ENCODE assay signal across 28 mouse cellular contexts in the genomic region with DNA sequence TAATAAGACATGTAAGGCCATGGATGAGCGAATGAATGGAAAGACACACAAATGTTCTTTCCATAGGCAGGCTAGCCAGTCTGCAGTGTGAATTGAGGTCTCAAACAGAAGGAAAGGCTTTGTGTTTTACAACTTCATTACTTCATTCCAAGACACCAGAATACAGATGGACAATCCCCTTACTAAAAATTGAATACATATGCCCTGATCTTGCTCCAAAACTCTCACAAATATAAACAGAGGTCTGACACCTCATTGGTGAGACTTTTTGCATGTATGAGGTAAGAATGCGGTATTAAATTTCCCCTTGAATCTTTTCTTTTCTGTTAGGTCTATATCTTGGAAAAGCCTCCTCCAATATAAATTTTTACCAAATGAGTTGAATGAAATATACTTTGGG.
"Had no signal": no experiment of that assay in that cellular context is flagged by ENCODE, and none has a peak within 500 bp of the region (broad histone marks: within the 10 kb centered on the region; RNA-seq: fewer than 3 reads in every experiment).

No protein-coding gene starts in this region.

- H3K4me3 ChIP-seq: embryonic facial prominence, embryonic 12.5 days; embryonic facial prominence, embryonic 13.5 days; embryonic facial prominence, embryonic 15.5 days; erythroblast, embryonic 14.5 days; forebrain, embryonic 10.5 days; forebrain, embryonic 12.5 days; forebrain, embryonic 13.5 days; forebrain, embryonic 15.5 days; gastrocnemius, adult 2 months; heart, adult 2 months had no signal

- H3K4me1 ChIP-seq: embryonic facial prominence, embryonic 12.5 days; embryonic facial prominence, embryonic 13.5 days; embryonic facial prominence, embryonic 15.5 days had no signal

- DNase-seq: cerebellum, adult 2 months; cerebellum, adult 8-10 months; cerebellum, adult 9-10 months; cerebellum, adult 9-11 months; cerebellum, postnatal 10 days; cerebellum, postnatal 14 days; cerebellum, postnatal 25 days; cerebellum, postnatal 36 days; embryo, embryonic 11 days; forebrain, postnatal 0 days; gastrocnemius, adult 2 months; gastrocnemius, postnatal 10 days; gastrocnemius, postnatal 14 days; gastrocnemius, postnatal 25 days; gastrocnemius, postnatal 36 days; heart, adult 11 months; heart, adult 18-20 months; heart, adult 2 months had no signal

- H3K9me3 ChIP-seq: embryonic facial prominence, embryonic 12.5 days; embryonic facial prominence, embryonic 13.5 days; embryonic facial prominence, embryonic 15.5 days; forebrain, embryonic 10.5 days; forebrain, embryonic 12.5 days; forebrain, embryonic 13.5 days; forebrain, embryonic 15.5 days had no signal

- H3K36me3 ChIP-seq: embryonic facial prominence, embryonic 12.5 days; embryonic facial prominence, embryonic 13.5 days; embryonic facial prominence, embryonic 15.5 days; forebrain, embryonic 10.5 days; forebrain, embryonic 12.5 days; forebrain, embryonic 15.5 days had no signal

- H3K27ac ChIP-seq: embryonic facial prominence, embryonic 12.5 days; embryonic facial prominence, embryonic 13.5 days; embryonic facial prominence, embryonic 15.5 days; forebrain, embryonic 10.5 days; forebrain, embryonic 12.5 days; forebrain, embryonic 13.5 days; forebrain, embryonic 15.5 days; gastrocnemius, adult 2 months; heart, adult 2 months had no signal

- H3K27me3 ChIP-seq: embryonic facial prominence, embryonic 12.5 days; embryonic facial prominence, embryonic 13.5 days; embryonic facial prominence, embryonic 15.5 days; forebrain, embryonic 12.5 days; forebrain, embryonic 13.5 days; forebrain, embryonic 15.5 days had no signal

- H3K9ac ChIP-seq: embryonic facial prominence, embryonic 12.5 days; embryonic facial prominence, embryonic 13.5 days; embryonic facial prominence, embryonic 15.5 days; forebrain, embryonic 12.5 days; forebrain, embryonic 13.5 days; forebrain, embryonic 15.5 days; forebrain, postnatal 0 days had no signal

- ATAC-seq: forebrain, embryonic 13.5 days; forebrain, embryonic 14.5 days; forebrain, embryonic 15.5 days; forebrain, embryonic 16.5 days; forebrain, postnatal 0 days had no signal

- H3K4me2 ChIP-seq: embryonic facial prominence, embryonic 12.5 days; embryonic facial prominence, embryonic 13.5 days; embryonic facial prominence, embryonic 15.5 days; forebrain, embryonic 12.5 days; forebrain, embryonic 13.5 days; forebrain, embryonic 15.5 days had no signal
